Mouse (Mus musculus): ENCODE measurements at regions not wholly inside any gene's neighbourhood (a gene's known extent, or its start where the extent isn't known, plus 50 kb on each side); places are given as distances from the start of the nearest gene placed in this dataset.

GRCm38 (mm10) chr4:153074590-153074989, 408.0 kb downstream of the Ajap1 start:
- Histone ChIP-seq H3K27ac (replicated peaks; ENCODE audit: low read depth, low read length) (no peak overlapping the region), H3K9ac (ENCODE audit: low read length) (no peak overlapping the region), H3K9me3 (ENCODE audit: control insufficient read depth, low read length) (no peaks in the 10 kb centered on the region), H3K27me3 (ENCODE audit: control insufficient read depth, insufficient read depth, low read length) (no peaks in the 10 kb centered on the region), H3K36me3 (ENCODE audit: control insufficient read depth, insufficient read depth, low read length) (no peaks in the 10 kb centered on the region), H3K4me3 (ENCODE audit: low read depth, low read length) (no peak overlapping the region), H3K4me1 (ENCODE audit: control insufficient read depth, insufficient read depth, low read length) (no peaks in the 10 kb centered on the region), H3K4me2 (ENCODE audit: low read depth, severe bottlenecking) (no peak overlapping the region)
- WGBS: 90% methylated on average over 3 of the region's 3 CpGs
- DNase-seq (ENCODE audit: low spot score) (no peak), ATAC-seq (ENCODE audit: insufficient number of reproducible peaks, low FRiP score, low TSS enrichment, low read depth) (no peak)

GRCm38 (mm10) chr4:153070190-153070745, 412.3 kb downstream of the Ajap1 start:
- H3K4me3 ChIP-seq (ENCODE audit: low read depth, low read length): no peak overlapping the region
- ATAC-seq (ENCODE audit: insufficient number of reproducible peaks, low FRiP score, low TSS enrichment, low read depth) (no peak), DNase-seq (ENCODE audit: low spot score) (no peak)
- H3K4me1 ChIP-seq (ENCODE audit: control insufficient read depth, insufficient read depth, low read length): no peaks in the 10 kb centered on the region
- WGBS: 69% methylated on average over 15 of the region's 15 CpGs
- H3K9me3 ChIP-seq (ENCODE audit: control insufficient read depth, low read length): no peaks in the 10 kb centered on the region
- no peak overlapping the region for H3K4me2 ChIP-seq (ENCODE audit: low read depth, severe bottlenecking)
- no peaks in the 10 kb centered on the region for H3K27me3 ChIP-seq (ENCODE audit: control insufficient read depth, insufficient read depth, low read length)
- H3K36me3 ChIP-seq (ENCODE audit: control insufficient read depth, insufficient read depth, low read length): no peaks in the 10 kb centered on the region
- H3K9ac ChIP-seq (ENCODE audit: low read length): no peak overlapping the region
- H3K27ac ChIP-seq (replicated peaks; ENCODE audit: low read depth, low read length): no peak overlapping the region

- 85% methylated on average over 12 of the region's 12 CpGs for WGBS
- no peak overlapping the region for H3K4me2 ChIP-seq (ENCODE audit: low read depth, severe bottlenecking)
- no peaks in the 10 kb centered on the region for H3K9me3 ChIP-seq (ENCODE audit: control insufficient read depth, low read length)
- H3K27ac ChIP-seq (replicated peaks; ENCODE audit: low read depth, low read length): no peak overlapping the region
- H3K4me3 ChIP-seq (ENCODE audit: low read depth, low read length): no peak overlapping the region
- H3K36me3 ChIP-seq (ENCODE audit: control insufficient read depth, insufficient read depth, low read length): no peaks in the 10 kb centered on the region
- no peaks in the 10 kb centered on the region for H3K4me1 ChIP-seq (ENCODE audit: control insufficient read depth, insufficient read depth, low read length)
- no peaks in the 10 kb centered on the region for H3K27me3 ChIP-seq (ENCODE audit: control insufficient read depth, insufficient read depth, low read length)
- no peak for ATAC-seq (ENCODE audit: insufficient number of reproducible peaks, low FRiP score, low TSS enrichment, low read depth)
- no peak overlapping the region for H3K9ac ChIP-seq (ENCODE audit: low read length)
- no peak for DNase-seq (ENCODE audit: low spot score)
Observed at GRCm38 (mm10) chr4:153068484-153069033, 414.1 kb downstream of the Ajap1 start.

- H3K36me3 ChIP-seq (ENCODE audit: control insufficient read depth, insufficient read depth, low read length): no peaks in the 10 kb centered on the region
- WGBS: 77% methylated on average over 14 of the region's 14 CpGs
- H3K9me3 ChIP-seq (ENCODE audit: control insufficient read depth, low read length): no peaks in the 10 kb centered on the region
- H3K27ac ChIP-seq (replicated peaks; ENCODE audit: low read depth, low read length): no peak overlapping the region
- H3K4me2 ChIP-seq (ENCODE audit: low read depth, severe bottlenecking): no peak overlapping the region
- DNase-seq (ENCODE audit: low spot score): no peak
- no peak overlapping the region for H3K9ac ChIP-seq (ENCODE audit: low read length)
- no peak for ATAC-seq (ENCODE audit: insufficient number of reproducible peaks, low FRiP score, low TSS enrichment, low read depth)
- no peaks in the 10 kb centered on the region for H3K4me1 ChIP-seq (ENCODE audit: control insufficient read depth, insufficient read depth, low read length)
- H3K27me3 ChIP-seq (ENCODE audit: control insufficient read depth, insufficient read depth, low read length): no peaks in the 10 kb centered on the region
- H3K4me3 ChIP-seq (ENCODE audit: low read depth, low read length): no peak overlapping the region
Observed at GRCm38 (mm10) chr4:153064021-153064605, 418.5 kb downstream of the Ajap1 start.

GRCm38 (mm10) chr4:153063402-153063801, 419.2 kb downstream of the Ajap1 start:
- DNase-seq (ENCODE audit: low spot score) (no peak), ATAC-seq (ENCODE audit: insufficient number of reproducible peaks, low FRiP score, low TSS enrichment, low read depth) (no peak)
- no peaks in the 10 kb centered on the region for H3K4me1 ChIP-seq (ENCODE audit: control insufficient read depth, insufficient read depth, low read length)
- H3K27me3 ChIP-seq (ENCODE audit: control insufficient read depth, insufficient read depth, low read length): no peaks in the 10 kb centered on the region
- no peak overlapping the region for H3K4me3 ChIP-seq (ENCODE audit: low read depth, low read length)
- no peak overlapping the region for H3K4me2 ChIP-seq (ENCODE audit: low read depth, severe bottlenecking)
- 58% methylated on average over 9 of the region's 9 CpGs for WGBS
- no peak overlapping the region for H3K9ac ChIP-seq (ENCODE audit: low read length)
- H3K9me3 ChIP-seq (ENCODE audit: control insufficient read depth, low read length): no peaks in the 10 kb centered on the region
- H3K36me3 ChIP-seq (ENCODE audit: control insufficient read depth, insufficient read depth, low read length): no peaks in the 10 kb centered on the region
- no peak overlapping the region for H3K27ac ChIP-seq (replicated peaks; ENCODE audit: low read depth, low read length)

- no peaks in the 10 kb centered on the region for H3K4me1 ChIP-seq (ENCODE audit: control insufficient read depth, insufficient read depth, low read length)
- no peaks in the 10 kb centered on the region for H3K9me3 ChIP-seq (ENCODE audit: control insufficient read depth, low read length)
- no peaks in the 10 kb centered on the region for H3K27me3 ChIP-seq (ENCODE audit: control insufficient read depth, insufficient read depth, low read length)
- ATAC-seq (ENCODE audit: insufficient number of reproducible peaks, low FRiP score, low TSS enrichment, low read depth): no peak
- no peaks in the 10 kb centered on the region for H3K36me3 ChIP-seq (ENCODE audit: control insufficient read depth, insufficient read depth, low read length)
- H3K4me2 ChIP-seq (ENCODE audit: low read depth, severe bottlenecking): no peak overlapping the region
- H3K4me3 ChIP-seq (ENCODE audit: low read depth, low read length): no peak overlapping the region
- H3K9ac ChIP-seq (ENCODE audit: low read length): no peak overlapping the region
- WGBS: 85% methylated on average over 12 of the region's 12 CpGs
- no peak overlapping the region for H3K27ac ChIP-seq (replicated peaks; ENCODE audit: low read depth, low read length)
- no peak for DNase-seq (ENCODE audit: low spot score)
Observed at GRCm38 (mm10) chr4:153058152-153058551, 424.5 kb downstream of the Ajap1 start.

GRCm38 (mm10) chr4:153023711-153024110, 458.9 kb downstream of the Ajap1 start:
- no peak overlapping the region for H3K9ac ChIP-seq (ENCODE audit: low read length)
- H3K4me1 ChIP-seq (ENCODE audit: control insufficient read depth, insufficient read depth, low read length): 0 out of 2 replicates have a peak, but pooled peaks cover 5% of the 10 kb centered on the region
- ATAC-seq (ENCODE audit: insufficient number of reproducible peaks, low FRiP score, low TSS enrichment, low read depth) (no peak), DNase-seq (ENCODE audit: low spot score) (no peak)
- no peak overlapping the region for H3K4me2 ChIP-seq (ENCODE audit: low read depth, severe bottlenecking)
- H3K36me3 ChIP-seq (ENCODE audit: control insufficient read depth, insufficient read depth, low read length): no peaks in the 10 kb centered on the region
- H3K4me3 ChIP-seq (ENCODE audit: low read depth, low read length): no peak overlapping the region
- no peak overlapping the region for H3K27ac ChIP-seq (replicated peaks; ENCODE audit: low read depth, low read length)
- H3K27me3 ChIP-seq (ENCODE audit: control insufficient read depth, insufficient read depth, low read length): no peaks in the 10 kb centered on the region
- no peaks in the 10 kb centered on the region for H3K9me3 ChIP-seq (ENCODE audit: control insufficient read depth, low read length)

- 80% methylated on average over 10 of the region's 10 CpGs for WGBS
- H3K9me3 ChIP-seq (ENCODE audit: control insufficient read depth, low read length): no peaks in the 10 kb centered on the region
- no peak overlapping the region for H3K27ac ChIP-seq (replicated peaks; ENCODE audit: low read depth, low read length)
- no peak for ATAC-seq (ENCODE audit: insufficient number of reproducible peaks, low FRiP score, low TSS enrichment, low read depth)
- no peak overlapping the region for H3K4me3 ChIP-seq (ENCODE audit: low read depth, low read length)
- H3K4me1 ChIP-seq (ENCODE audit: control insufficient read depth, insufficient read depth, low read length): peaks cover 5% of the 10 kb centered on the region; the same call in 1 of the 2 replicates
- H3K36me3 ChIP-seq (ENCODE audit: control insufficient read depth, insufficient read depth, low read length): no peaks in the 10 kb centered on the region
- H3K9ac ChIP-seq (ENCODE audit: low read length): no peak overlapping the region
- DNase-seq (ENCODE audit: low spot score): no peak
- no peaks in the 10 kb centered on the region for H3K27me3 ChIP-seq (ENCODE audit: control insufficient read depth, insufficient read depth, low read length)
- H3K4me2 ChIP-seq (ENCODE audit: low read depth, severe bottlenecking): no peak overlapping the region
Observed at GRCm38 (mm10) chr4:153019211-153019610, 463.4 kb downstream of the Ajap1 start.
